Mouse (Mus musculus) MEL (cell line): ENCODE measurements around the gene Pole3. TPM values are rescaled to one million over a fixed set of nuclear protein-coding genes. Genes with fewer than 3 reads are reported as not detected.

ENCODE experiments used
- DNase-seq: peaks from one replicate; pipeline ENCODE4 v3.0.0; 2011; ENCODE audit warnings: low read depth, low spot score
- H3K27ac ChIP-seq: 2 replicates; pipeline ENCODE4 v1.5.1; 2012; ENCODE audit warnings: low read depth, mild to moderate bottlenecking, control low read depth, low read length, moderate library complexity; ENCODE audit not compliant: control insufficient read depth
- H3K27me3 ChIP-seq, 2 experiments: fragments of 150-350 bp in 1 of 2; sonication (generic) in 1 of 2; 2 replicates each; pipeline ENCODE4 v1.6.1; 2012; ENCODE audit warnings: low read length in 2 of 2, mild to moderate bottlenecking in 2 of 2, improper control_type of control experiment in 1 of 2, moderate library complexity in 1 of 2; ENCODE audit not compliant: insufficient read depth in 2 of 2, control insufficient read depth in 1 of 2
- H3K36me3 ChIP-seq, 2 experiments: 2 replicates each; pipeline ENCODE4 v1.6.1; 2012 to 2014; ENCODE audit warnings: low read length in 2 of 2, improper control_type of control experiment in 1 of 2, inconsistent platforms in 1 of 2, mild to moderate bottlenecking in 1 of 2; ENCODE audit not compliant: insufficient read depth in 2 of 2, control insufficient read depth in 1 of 2
- H3K4me1 ChIP-seq, 2 experiments: fragments of 150-350 bp in 1 of 2; sonication (generic) in 1 of 2; 2 replicates each; pipeline ENCODE4 v1.6.1; 2012; ENCODE audit warnings: low read length in 2 of 2, improper control_type of control experiment in 1 of 2, mild to moderate bottlenecking in 1 of 2; ENCODE audit not compliant: insufficient read depth in 2 of 2, control insufficient read depth in 1 of 2
- H3K4me3 ChIP-seq, 2 experiments: fragments of 150-350 bp in 1 of 2; sonication (generic) in 1 of 2; 2 replicates each; pipeline ENCODE4 v1.5.1; 2012; ENCODE audit warnings: low read depth in 2 of 2, low read length in 2 of 2, mild to moderate bottlenecking in 2 of 2, moderate library complexity in 2 of 2, control low read depth in 1 of 2, improper control_type of control experiment in 1 of 2; ENCODE audit not compliant: control insufficient read depth in 1 of 2, insufficient read depth in 1 of 2
- H3K79me2 ChIP-seq: 2 replicates; pipeline ENCODE4 v1.6.1; 2012; ENCODE audit warnings: mild to moderate bottlenecking, low read length, moderate library complexity; ENCODE audit not compliant: control insufficient read depth, poor library complexity, insufficient read depth
- H3K9ac ChIP-seq: 2 replicates; pipeline ENCODE4 v1.6.1; 2012; ENCODE audit warnings: low read depth, mild to moderate bottlenecking, control low read depth, low read length, moderate library complexity; ENCODE audit not compliant: control insufficient read depth, poor library complexity, severe bottlenecking
- H3K9me3 ChIP-seq: fragments of 150-350 bp; sonication (generic); replicated peaks from 2 replicates; pipeline ENCODE4 v1.6.1; 2012; ENCODE audit warnings: mild to moderate bottlenecking, low read length, improper control_type of control experiment, moderate library complexity; ENCODE audit not compliant: insufficient read depth
- CHD1 ChIP-seq: IDR thresholded peaks from 2 replicates; pipeline ENCODE4 v1.6.1; 2012; ENCODE audit warnings: low read depth, mild to moderate bottlenecking, inconsistent platforms, low read length, improper control_type of control experiment
- CHD2 ChIP-seq: IDR thresholded peaks from 2 replicates; pipeline ENCODE4 v1.6.1; 2011; ENCODE audit warnings: low read length, improper control_type of control experiment
- ETS1 ChIP-seq: IDR thresholded peaks from 2 replicates; pipeline ENCODE4 v1.6.1; 2012; ENCODE audit warnings: low read depth, mild to moderate bottlenecking, inconsistent platforms, low read length, improper control_type of control experiment, moderate library complexity
- GATA1 ChIP-seq: IDR thresholded peaks from 2 replicates; pipeline ENCODE4 v1.6.1; 2011; ENCODE audit warnings: low read depth, low read length, improper control_type of control experiment
- HCFC1 ChIP-seq: IDR thresholded peaks from 2 replicates; pipeline ENCODE4 v1.6.1; 2012; ENCODE audit warnings: low read depth, mild to moderate bottlenecking, inconsistent platforms, low read length, improper control_type of control experiment, moderate library complexity
- JUND ChIP-seq: IDR thresholded peaks from 2 replicates; pipeline ENCODE4 v1.6.1; 2011; ENCODE audit warnings: low read depth, mild to moderate bottlenecking, improper control_type of control experiment, low read length
- MAFK ChIP-seq: IDR thresholded peaks from 2 replicates; pipeline ENCODE4 v1.6.1; 2011; ENCODE audit warnings: low read depth, mild to moderate bottlenecking, low read length, improper control_type of control experiment, borderline replicate concordance
- MAZ ChIP-seq: IDR thresholded peaks from 2 replicates; pipeline ENCODE4 v1.6.1; 2012; ENCODE audit warnings: low read depth, mild to moderate bottlenecking, inconsistent platforms, low read length, improper control_type of control experiment
- MYB ChIP-seq: IDR thresholded peaks from 2 replicates; pipeline ENCODE4 v1.6.1; 2011; ENCODE audit warnings: mild to moderate bottlenecking, low read depth, low read length, improper control_type of control experiment
- NELFE ChIP-seq: IDR thresholded peaks from 2 replicates; pipeline ENCODE4 v1.6.1; 2011; ENCODE audit warnings: low read depth, low read length, improper control_type of control experiment
- POLR2A ChIP-seq, 2 experiments: IDR thresholded peaks; 2 replicates each; pipeline ENCODE4 v1.6.1; 2011 to 2012; ENCODE audit warnings: low read length in 2 of 2, mild to moderate bottlenecking in 2 of 2, control low read depth in 1 of 2, improper control_type of control experiment in 1 of 2, low read depth in 1 of 2, moderate library complexity in 1 of 2; ENCODE audit not compliant: control insufficient read depth in 1 of 2, insufficient read depth in 1 of 2, poor library complexity in 1 of 2
- RCOR1 ChIP-seq: IDR thresholded peaks from 2 replicates; pipeline ENCODE4 v1.6.1; 2012; ENCODE audit warnings: low read depth, mild to moderate bottlenecking, inconsistent platforms, low read length, improper control_type of control experiment
- SIN3A ChIP-seq: IDR thresholded peaks from 2 replicates; pipeline ENCODE4 v1.6.1; 2012; ENCODE audit warnings: low read length, improper control_type of control experiment, inconsistent platforms
- SMC3 ChIP-seq: IDR thresholded peaks from 2 replicates; pipeline ENCODE4 v1.6.1; 2011; ENCODE audit warnings: low read depth, low read length, improper control_type of control experiment
- TAL1 ChIP-seq: IDR thresholded peaks from 2 replicates; pipeline ENCODE4 v1.6.1; 2012; ENCODE audit warnings: mild to moderate bottlenecking, inconsistent platforms, low read length, moderate library complexity, mixed read lengths
- TBP ChIP-seq: IDR thresholded peaks from 2 replicates; pipeline ENCODE4 v1.8.0; 2011; ENCODE audit warnings: low read depth, low read length, improper control_type of control experiment
- UBTF ChIP-seq: IDR thresholded peaks from 2 replicates; pipeline ENCODE4 v1.6.1; 2012; ENCODE audit warnings: low read depth, mild to moderate bottlenecking, inconsistent platforms, low read length, improper control_type of control experiment, moderate library complexity, borderline replicate concordance; ENCODE audit not compliant: insufficient read depth
- USF1 ChIP-seq: IDR thresholded peaks from 2 replicates; pipeline ENCODE4 v1.6.1; 2014; ENCODE audit warnings: low read depth, mild to moderate bottlenecking, inconsistent platforms, low read length, improper control_type of control experiment, moderate library complexity
- ZC3H11A ChIP-seq: IDR thresholded peaks from 2 replicates; pipeline ENCODE4 v1.6.1; 2012; ENCODE audit warnings: low read depth, mild to moderate bottlenecking, inconsistent platforms, low read length, improper control_type of control experiment
- ZKSCAN1 ChIP-seq: IDR thresholded peaks from 2 replicates; pipeline ENCODE4 v1.6.1; 2012; ENCODE audit warnings: low read depth, mild to moderate bottlenecking, inconsistent platforms, low read length, improper control_type of control experiment, moderate library complexity
- ZMIZ1 ChIP-seq: IDR thresholded peaks from 2 replicates; pipeline ENCODE4 v1.6.1; 2012; ENCODE audit warnings: low read depth, mild to moderate bottlenecking, inconsistent platforms, low read length, improper control_type of control experiment, moderate library complexity
- ZNF384 ChIP-seq: IDR thresholded peaks from 2 replicates; pipeline ENCODE4 v1.6.1; 2012; ENCODE audit warnings: low read depth, mild to moderate bottlenecking, inconsistent platforms, low read length, improper control_type of control experiment
- polyA plus RNA-seq, 2 experiments: library from polyadenylated mRNA; stranded (reverse) in 1 of 2; unstranded in 1 of 2; fragments of >175 nt in 1 of 2; fragments of >200 nt in 1 of 2; gene quantifications; 2 replicates each; pipeline versions ENCODE4 v1.2.1 to v1.2.4; 2012; ENCODE audit warnings: low replicate concordance in 2 of 2, low read depth in 1 of 2; ENCODE audit not compliant: insufficient read length in 2 of 2, insufficient read depth in 1 of 2, missing spikeins in 1 of 2
- total RNA-seq: library from RNA; depleted of rRNA; stranded (reverse); fragments of 300-350 nt; gene quantifications from 2 replicates; pipeline ENCODE4 v1.2.3, GENCODE M21; 2012

The Pole3 gene
- total and polyA plus RNA-seq, 3 experiments = 63.6 to 103 TPM; not detected in 1

GRCm38 (mm10) chr4:62484928-62485327 is 39.9 kb downstream of the Pole3 start:
- peaks cover 0 to 6% of the 10 kb centered on the region in 2 experiments; a peak in 2 of 4 replicates for H3K36me3 ChIP-seq
- no peaks in the 10 kb centered on the region for H3K79me2 ChIP-seq
- no peak overlapping the region for H3K9ac ChIP-seq
- TF ChIP-seq ETS1 (no peak), CHD2 (no peak), MYB (no peak), GATA1 (no peak), POLR2A (IDR thresholded peaks at IDR 0.05; ENCODE audit: control insufficient read depth in 1 of 2, insufficient read depth in 1 of 2, low read depth in 1 of 2, low read length in 2 of 2, poor library complexity in 1 of 2) (no peak), TAL1 (no peak), MAZ (no peak), ZKSCAN1 (no peak), USF1 (no peak), UBTF (no peak)
- no peaks in the 10 kb centered on the region for H3K27me3 ChIP-seq
- peaks cover 0 to 12% of the 10 kb centered on the region in 2 experiments; a peak in 2 of 4 replicates for H3K4me1 ChIP-seq
- no peaks in the 10 kb centered on the region for H3K9me3 ChIP-seq
- peak; percentile 60 for DNase-seq
- H3K27ac ChIP-seq = peak overlapping the region; percentile 30; the same call in 1 of the 2 replicates
- H3K4me3 ChIP-seq = no peak overlapping the region

- Histone ChIP-seq H3K27ac (no peak overlapping the region), H3K36me3 (peaks cover 0 to 8% of the 10 kb centered on the region in 2 experiments; a peak in 2 of 4 replicates), H3K4me1 (peaks cover 1 to 12% of the 10 kb centered on the region in 2 experiments; a peak in 3 of 4 replicates), H3K9me3 (no peaks in the 10 kb centered on the region), H3K79me2 (no peaks in the 10 kb centered on the region), H3K4me3 (no peak overlapping the region), H3K27me3 (no peaks in the 10 kb centered on the region), H3K9ac (no peak overlapping the region)
- TF ChIP-seq ZKSCAN1 (no peak), SMC3 (no peak), MAZ (no peak), ZNF384 (no peak), CHD1 (no peak), JUND (no peak), SIN3A (no peak), ZMIZ1 (no peak), NELFE (no peak), RCOR1 (no peak), ETS1 (no peak), GATA1 (no peak), ZC3H11A (no peak), CHD2 (no peak), TAL1 (no peak), MAFK (no peak), MYB (no peak), TBP (no peak), HCFC1 (no peak)
- peak; percentile 21 for DNase-seq
Measured at GRCm38 (mm10) chr4:62480709-62481605, 43.9 kb downstream of the Pole3 start.
